Mouse (Mus musculus): ENCODE results near the gene Tmem52.
"Not testable (repeated sequence)": the region's sequence is repeated elsewhere in the genome, so short reads cannot be mapped to it uniquely, and the experiment has no call there.

The Tmem52 gene

DNA sequence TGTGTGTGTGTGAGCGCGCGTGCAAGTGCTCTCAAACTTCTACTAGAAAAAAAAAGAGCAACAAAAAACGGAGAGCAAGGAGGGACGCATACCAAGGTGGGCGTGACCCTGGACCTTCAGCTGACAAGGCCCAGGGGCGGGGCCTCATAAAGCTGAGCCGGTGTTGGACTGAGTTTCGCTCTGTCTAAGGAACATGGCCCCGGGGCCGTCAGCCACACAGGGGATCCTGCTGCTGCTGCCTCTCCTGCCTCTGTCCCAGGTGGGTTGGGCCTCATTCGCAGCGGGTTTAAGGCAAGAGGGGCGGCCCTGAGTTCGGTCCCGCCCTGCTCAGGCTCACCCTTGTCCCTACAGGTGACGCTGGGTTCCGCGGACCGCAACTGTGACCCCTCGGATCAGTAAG is at the start of gene Tmem52:
Tmem52 (plus strand) TSS at position 163 of the 400 bp plus-strand sequence.
- DNase-seq (ENCODE audit: low spot score), result no peak

DNA sequence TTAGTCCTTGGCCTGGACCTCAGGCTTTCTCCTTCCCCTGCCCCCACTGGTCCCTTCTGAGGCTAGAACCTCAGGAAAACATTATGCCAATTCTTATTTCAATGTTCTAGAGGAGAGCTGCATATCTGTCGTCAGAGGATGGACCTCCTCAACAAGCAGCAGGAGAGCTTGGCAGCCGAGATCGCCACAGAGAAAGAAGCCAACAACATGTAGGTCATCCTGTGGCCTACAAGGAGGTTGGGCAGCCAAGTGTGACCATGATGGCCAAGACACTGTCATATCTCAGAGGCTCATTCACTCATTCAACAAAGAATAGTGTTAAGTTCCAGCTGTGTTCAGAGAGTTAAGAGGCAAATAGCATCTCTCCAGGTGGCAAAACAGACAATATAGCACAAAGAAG is 48.8 kb upstream of the Tmem52 start:
- no peak for DNase-seq (ENCODE audit: low spot score)

DNA sequence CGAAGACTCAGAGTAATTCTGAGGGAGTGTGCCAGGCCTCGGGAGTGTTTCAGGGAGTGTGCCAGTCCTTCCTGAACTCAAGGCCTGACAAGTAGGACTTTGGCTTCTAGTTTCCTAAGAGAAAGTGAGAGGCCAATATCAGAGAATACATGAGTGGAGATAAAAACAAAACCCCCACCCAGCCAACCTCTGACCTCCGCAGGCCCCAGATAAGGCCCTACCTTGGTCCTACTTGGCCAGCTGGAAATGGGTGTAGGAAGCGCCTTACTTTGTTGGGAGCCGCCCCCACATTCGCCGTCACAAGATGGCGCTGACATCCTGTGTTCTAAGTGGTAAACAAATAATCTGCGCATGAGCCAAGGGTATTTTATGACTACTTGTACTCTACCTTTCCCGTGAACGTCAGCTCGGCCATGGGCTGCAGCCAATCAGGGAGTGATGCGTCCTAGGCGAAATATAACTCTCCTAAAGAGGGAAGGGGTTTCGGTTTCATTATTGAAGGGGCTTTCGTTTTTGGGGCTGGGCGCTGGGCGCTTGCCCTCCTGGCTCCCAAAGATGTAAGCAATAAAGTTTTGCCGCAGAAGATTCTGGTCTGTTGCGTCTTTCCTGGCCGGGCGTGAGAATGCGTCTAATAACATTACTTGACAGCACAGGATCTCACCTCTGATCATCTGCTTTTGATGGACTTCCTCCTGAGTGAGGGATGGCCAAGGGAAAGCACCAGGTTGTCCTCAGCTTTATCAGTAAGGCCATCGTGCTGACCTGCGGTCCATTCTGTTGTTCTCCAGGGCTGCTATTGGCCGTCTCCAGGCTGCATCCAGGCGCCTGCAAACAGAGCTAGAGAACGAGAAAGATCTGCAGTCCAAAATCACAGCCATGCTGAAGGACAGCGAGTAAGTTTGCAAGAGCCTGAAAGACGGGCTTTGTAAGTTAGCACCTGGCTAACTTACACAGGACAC is 47.2 kb upstream of the Tmem52 start:
- not testable (repeated sequence) for DNase-seq (ENCODE audit: low spot score)

DNA sequence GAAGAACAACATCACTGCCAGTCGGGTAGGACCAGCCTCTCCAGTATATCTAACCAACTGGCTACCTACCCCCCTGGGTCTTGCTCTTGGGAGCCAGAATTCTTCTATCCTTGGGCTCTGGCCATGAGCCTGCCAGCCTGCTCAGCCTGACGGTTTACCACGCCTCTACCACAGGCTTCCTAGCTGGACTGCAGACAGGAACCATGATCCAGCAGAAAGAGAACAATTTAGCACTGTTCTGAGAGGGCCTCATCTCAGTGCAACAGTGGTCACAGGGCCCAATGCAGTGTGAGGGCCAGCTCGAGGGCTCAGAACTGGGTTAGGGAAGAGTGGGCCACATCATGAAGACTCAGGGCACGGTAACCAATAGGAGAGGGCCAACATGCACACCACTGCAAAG is 44.9 kb upstream of the Tmem52 start:
- no peak for DNase-seq (ENCODE audit: low spot score)

DNA sequence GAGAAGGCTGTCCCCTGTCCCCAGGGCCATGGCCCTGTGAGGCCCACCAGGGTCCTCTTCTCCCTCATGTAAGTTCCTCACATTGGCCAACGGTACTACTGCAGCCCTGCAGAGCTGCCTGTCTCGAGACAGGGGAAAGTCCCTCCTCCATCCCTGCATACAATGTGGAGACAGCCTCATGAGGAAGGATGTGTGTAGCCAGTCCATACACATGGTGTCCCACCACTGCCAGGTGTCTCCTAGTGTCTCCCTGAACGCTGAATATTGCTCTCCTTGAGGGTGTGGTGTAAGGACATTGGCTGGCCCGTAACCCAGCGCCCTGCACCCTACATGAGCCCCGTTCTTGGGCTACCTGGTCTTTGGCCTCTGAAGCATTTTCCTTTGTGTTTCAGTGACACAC is 42.6 kb upstream of the Tmem52 start:
- no peak for DNase-seq (ENCODE audit: low spot score)

DNA sequence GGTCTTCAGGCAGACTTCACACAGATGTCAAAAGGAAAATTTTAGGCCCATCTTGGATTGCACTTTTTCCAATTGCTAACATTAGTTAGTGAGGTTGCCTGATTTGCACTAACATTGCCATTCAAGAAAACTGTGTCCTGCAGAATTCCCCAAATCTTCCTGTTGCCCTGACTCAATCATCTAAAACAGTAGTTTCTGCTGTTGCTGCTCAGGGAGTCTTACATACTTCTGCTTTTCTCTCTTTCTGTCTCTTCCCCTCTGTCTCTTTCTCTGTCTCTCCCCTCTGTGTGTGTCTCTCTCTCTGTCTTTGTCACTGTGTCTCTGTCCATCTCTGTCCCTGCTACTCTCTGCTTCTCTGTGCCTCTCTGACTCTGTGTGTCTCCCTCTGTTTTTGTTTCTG is 40.5 kb upstream of the Tmem52 start:
- DNase-seq (ENCODE audit: low spot score), result no peak

DNA sequence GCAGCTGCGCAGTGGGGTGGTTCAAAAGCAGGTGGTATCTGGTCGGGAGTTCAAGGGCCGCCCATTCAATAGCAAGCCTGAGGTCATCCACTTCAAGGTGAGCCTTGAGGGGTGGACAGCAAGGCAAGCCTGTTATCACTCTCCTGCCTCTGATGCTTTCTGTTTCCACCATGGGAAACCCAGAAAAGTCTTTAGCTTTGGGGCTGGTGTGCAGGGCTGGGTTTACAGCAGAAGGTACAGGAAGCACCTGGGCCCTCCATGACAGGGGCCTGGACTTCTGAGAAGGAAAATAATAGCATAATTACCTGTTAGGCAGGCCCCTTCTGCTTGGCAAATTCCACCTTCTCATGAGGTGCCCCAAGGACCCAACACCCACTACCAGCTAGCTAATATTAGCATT is 39.7 kb upstream of the Tmem52 start:
- DNase-seq (ENCODE audit: low spot score), result no peak

DNA sequence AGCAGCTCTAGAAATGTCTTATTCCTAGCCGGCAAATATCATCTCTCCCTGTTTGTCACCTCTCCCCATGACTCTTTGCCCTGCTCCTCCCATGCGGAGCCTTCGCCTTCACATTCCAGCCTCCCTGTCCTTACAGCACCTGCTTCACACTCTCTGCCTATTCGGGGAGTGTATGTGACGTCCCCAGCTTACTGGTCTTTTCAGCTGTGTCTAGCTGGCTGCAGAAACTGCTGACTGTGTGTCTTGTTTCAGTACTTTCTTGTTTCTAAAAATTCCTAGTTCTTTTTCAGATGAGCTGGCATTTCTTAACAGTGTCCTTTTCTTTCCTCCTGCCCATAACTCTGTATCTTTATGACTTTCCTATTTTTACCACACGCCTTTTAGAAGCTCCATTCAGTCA is 36.6 kb upstream of the Tmem52 start:
- no peak for DNase-seq (ENCODE audit: low spot score)

DNA sequence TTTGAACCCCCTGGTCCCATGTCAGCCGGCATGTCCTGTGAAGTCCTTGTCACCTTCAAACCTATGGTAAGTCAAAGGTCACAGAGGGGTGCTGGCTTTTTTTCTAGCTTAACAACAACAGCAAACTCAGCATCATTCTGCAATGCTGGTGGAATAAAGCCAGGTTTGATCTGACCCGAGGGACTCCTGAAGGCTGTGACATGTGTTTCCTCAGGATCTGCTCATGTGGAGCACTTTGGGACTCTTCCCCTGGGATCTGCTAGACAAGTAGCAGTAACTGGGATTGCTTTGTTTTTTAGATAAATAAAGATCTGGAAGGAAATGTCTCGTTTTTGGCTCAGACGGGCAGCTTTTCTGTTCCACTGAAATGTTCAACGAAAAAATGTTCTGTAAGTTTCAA is 34.9 kb upstream of the Tmem52 start:
- no peak for DNase-seq (ENCODE audit: low spot score)

DNA sequence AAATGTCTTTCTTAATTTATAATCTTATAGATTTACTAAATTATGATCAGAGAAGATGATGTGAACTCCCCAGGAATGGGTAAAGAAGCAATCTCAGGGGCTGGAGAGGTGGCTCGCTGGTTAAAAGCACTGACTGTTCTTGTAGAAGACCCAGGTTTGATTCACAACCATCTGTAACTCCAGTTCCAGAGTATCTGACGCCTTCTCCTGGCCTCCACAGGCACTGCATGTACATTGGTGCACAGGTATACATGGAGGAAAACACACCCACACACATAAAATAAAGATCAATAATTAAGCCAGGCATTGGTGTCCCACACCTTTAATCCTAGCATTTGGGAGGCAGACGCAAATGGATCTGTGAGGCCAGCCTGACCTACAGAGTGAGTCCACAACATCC is 26.1 kb upstream of the Tmem52 start:
- DNase-seq (ENCODE audit: low spot score), result no peak

DNA sequence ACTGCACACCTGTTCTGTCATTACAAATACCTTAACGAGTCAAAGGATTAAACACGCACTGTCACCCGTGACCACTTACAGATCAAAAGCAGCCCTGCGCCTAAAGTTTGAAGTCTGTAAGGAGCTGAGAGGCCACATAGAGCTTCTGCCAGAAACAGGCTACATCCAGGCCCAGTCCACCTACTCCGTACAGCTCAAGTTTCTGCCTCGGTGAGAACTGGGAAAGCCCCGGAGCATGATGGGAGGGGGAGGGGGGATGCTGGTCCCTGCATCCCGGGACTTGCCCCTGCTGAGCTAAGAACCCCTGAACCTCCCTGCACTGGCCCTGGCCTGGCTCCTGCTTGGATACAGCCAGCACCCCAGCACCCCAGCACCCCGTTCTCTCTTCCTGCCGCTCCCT is 17.3 kb upstream of the Tmem52 start:
- no peak for DNase-seq (ENCODE audit: low spot score)

DNA sequence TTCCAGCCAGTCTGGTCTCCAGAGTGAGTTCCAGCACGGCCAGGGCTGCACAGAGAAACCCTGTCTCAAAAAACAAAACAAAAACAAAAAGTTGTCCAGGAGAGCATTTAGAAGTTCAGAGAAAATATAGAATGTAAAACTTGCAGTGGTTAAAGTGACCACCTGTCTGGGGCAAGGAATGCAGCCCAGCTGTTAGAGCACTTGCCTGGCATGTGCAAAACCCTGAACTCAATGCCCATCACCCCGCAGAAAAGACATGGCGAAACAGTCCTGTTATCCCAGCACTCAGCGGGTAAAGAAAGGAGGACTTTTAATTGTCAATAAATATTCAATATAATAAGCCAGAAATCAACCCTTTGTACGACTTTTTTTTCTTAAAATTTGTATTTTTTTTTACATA is 10.3 kb upstream of the Tmem52 start:
- no peak for DNase-seq (ENCODE audit: low spot score)

DNA sequence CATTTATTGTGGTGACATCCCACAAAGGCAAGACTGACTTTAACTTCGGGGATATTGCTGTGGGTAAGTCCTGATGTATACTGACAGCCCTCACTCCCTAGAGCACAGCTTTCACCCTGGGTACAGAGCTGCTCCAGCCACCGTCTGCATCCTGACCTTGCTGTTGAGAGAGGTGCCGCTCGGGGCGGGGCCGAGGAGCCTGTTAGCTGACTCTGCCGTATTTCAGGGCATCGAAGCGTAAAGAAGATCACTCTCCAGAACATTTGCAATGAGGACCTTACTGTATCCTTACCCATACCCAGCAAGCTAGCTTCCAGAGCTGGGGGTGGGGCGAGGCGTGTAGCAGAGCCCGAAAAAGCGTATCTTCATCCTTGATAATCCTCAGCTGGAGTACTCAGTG is 5.9 kb upstream of the Tmem52 start:
- no peak for DNase-seq (ENCODE audit: low spot score)

DNA sequence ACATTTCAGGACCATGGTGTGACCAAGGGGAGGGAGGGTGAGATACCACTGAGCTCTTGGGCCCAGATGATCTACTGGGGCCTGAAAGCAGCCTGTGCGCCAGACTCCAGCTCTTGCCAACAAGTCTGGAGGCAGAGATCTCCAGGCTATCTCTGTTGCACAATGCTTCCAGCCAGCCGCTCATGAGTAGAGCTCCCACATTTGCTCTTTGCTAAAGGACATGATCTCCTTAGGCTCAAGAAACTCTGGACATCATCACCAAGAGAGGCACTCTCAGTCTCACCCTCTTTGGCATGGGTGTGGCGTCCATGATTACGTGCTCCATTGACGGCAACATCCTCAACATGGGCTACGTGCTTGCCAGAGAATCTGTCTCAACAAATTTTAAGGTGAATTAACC is 5.3 kb upstream of the Tmem52 start:
- DNase-seq (ENCODE audit: low spot score), result no peak

DNA sequence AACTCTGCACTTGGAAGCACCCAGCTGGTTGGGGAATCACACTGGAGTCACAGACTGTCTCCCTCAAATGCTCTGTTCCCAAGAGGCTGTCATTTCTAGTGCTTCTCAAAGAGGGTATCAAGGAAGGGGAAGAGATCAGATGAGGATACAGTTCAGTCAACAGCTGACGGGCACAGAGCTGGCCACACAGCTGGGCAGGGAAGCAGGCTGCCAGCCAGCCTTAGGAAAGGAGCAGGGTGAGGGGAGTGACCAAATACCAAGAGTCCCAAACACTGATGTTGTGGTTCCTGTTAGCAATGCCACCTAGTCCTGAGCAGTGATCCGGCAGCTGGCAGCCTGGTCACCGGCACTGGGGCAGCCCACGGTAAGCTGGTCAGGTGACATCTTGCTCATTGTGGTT is 4.9 kb upstream of the Tmem52 start:
- no peak for DNase-seq (ENCODE audit: low spot score)

DNA sequence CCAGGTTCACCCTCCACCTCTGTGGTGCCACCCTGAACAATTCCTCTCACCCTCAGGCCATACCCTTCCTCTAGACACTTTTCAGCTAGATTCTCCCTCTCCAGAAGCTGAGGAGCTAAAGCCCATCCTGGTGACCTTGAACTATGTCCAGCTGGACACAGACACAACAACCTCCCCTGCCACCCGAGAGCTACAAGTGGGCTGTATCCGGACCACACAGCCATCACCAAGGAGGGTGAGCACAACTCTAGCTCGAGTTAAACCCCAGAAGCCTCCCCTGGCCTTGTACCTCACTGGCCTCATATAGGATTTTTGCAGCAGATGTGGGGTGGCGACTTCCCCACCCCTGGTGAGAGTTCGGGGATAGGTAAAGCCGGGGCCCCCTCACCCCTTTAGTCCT is 3.3 kb upstream of the Tmem52 start:
- no peak for DNase-seq (ENCODE audit: low spot score)

DNA sequence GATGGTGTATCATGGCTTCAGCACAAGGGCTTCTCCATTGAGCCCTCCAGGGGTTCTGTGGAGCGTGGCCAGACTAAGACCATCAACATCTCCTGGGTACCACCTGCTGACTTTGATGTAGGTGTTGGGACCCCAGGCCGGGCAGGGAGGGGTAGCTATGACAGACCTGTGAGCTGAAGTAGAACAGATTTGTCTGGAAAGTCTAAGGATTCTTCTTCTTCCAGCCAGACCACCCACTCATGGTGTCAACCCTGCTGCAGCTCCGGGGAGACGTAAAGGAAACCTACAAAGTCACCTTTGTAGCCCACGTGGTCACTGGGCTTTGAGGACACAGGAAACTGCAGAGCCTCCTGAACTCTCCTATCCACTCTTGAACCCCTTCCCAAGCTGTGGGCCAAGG is 2.8 kb upstream of the Tmem52 start:
- no peak for DNase-seq (ENCODE audit: low spot score)

DNA sequence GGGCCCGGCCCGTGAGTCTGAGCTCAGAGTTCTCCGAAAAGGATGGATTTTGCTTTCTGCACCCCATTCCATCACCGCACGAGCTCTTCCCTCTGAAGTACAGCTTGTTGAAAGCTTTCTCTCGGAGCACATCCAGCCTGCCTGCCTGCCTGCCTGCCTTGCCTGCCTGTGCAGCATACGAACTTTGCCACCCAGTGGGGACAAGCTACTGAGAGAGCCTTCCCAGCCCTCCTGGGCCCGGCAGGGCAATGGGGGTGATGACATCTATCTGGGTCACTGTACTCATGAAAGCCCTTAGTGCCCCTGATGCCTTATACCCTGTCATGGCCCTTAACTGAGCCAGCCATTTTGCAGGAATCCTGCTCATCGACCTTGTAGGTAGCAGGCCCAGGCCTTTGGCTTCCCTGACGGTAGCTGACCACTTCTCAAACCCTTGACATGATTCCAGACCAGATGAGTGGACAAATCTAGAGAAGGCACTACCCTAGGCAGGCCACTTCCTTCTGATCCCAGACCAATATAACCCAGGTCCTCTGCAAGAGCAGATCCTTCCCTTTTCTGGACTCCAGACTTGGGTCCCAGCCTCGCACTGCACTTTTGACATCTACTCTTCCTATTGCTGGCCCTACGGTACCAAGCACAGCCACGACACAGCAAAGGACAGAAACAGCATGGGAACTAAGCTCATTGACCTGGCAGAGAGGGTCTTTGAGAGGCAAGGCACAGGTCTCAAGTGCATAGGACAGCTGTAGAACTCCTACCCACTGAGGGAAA is 1.5 kb upstream of the Tmem52 start:
- DNase-seq (ENCODE audit: low spot score), result no peak

DNA sequence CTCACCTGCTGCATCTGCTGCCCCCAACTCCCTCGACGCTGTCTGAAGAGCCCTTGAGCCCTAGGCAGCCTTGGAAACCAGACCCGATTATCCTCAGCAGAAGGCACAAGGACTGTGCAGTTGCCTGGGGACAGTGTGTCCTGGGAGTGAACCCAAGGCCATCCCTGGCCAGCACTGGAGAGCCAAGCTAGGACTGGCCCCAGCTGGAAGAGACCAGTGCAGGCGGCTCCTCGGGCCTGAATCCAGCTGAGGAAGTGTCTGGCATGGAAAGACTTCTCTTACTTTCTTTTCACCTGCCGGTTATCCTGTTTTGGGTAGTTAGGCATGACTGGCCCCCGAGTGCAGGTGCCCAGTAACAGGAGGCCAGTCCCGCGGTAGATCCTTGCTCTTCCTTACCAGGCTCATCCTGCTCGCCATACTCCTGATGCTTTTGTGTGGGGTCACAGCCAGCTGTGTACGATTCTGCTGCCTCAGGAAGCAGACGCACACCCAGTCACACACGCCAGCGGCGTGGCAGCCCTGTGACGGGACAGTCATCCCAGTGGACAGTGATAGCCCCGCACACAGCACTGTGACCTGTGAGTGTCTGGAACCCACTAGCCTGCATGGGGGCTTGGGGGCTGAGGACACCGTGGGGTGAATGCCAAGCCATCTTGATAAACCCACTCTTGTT is 812 bp downstream of the Tmem52 start:
- DNase-seq (ENCODE audit: low spot score), result peak; percentile 28

DNA sequence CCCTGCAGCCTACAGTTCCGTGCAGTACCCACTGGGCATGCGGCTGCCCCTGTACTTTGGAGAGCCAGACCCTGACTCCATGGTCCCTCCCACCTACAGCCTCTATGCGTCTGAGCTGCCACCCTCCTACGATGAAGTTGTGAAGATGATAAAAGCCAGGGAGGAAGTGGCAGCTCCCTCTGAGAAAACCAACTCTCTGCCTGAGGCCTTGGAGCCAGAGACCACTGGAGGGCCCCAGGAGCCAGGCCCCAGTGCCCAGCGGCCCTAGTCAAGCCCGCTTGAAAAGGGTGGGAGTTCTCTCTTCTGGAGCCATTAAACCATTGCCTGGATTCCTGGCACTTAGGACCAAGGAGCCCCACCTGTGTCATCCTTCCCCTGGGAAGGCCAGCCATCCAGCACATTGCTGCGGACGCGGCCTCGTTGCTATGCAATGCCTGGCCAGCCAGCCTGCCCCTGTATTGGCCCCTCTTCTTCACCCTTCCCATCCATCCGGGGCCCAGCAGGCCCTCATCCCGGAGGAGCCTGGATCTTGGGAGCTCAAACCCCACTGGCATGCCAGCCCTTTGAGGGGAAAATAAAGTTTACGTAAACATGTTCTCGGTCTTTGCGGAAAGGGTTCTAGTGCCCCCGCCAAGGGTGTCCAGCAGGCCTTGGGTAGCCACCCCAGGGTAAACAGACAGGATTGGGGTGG is 1.5 kb downstream of the Tmem52 start:
- no peak for DNase-seq (ENCODE audit: low spot score)

DNA sequence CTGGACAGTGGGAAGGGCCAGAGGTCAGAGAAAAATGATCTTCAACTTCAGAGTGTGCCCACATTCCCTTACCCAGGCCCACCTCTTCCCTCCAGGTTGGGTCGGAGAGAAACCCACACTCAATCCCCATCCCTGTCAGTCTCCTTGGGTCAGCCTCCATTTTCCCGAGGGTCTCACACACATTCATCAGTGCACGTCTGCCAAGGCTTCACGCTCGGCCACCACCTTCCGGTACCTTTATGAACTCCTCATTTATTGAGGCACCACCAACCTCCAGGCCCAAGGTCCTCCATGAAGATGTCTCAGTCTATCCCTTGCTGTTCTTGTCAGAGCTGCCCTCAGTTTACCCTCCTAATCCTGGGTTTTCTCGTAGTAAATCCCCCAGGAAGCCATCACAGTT is 2.1 kb downstream of the Tmem52 start:
- no peak for DNase-seq (ENCODE audit: low spot score)

DNA sequence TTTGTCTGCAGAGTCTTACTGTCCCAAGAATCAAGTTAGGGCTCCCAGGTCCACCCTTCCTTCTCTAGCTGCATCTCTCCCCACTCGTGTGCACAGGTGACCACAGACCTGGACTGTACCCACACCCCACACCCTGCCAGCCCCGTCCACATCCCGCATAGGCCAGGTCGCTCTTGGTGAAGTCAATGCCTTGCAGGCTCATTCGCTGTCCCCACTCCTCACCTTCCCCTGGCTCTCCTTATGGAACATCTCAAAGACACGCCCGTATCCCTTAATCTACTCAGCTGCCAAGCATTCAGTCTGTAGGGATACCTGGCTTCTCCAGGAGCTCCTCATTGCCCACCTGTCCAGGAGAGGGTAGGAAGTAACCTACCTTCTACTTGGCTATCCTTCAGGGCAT is 2.5 kb downstream of the Tmem52 start:
- no peak for DNase-seq (ENCODE audit: low spot score)
